Mouse (Mus musculus): ENCODE data around the gene Map3k15.

The Map3k15 gene

GRCm38 (mm10) chrX:160135719-160136118 lies 147.5 kb downstream of the Map3k15 start:
- no peak for DNase-seq (ENCODE audit: low spot score)

- no peak for DNase-seq (ENCODE audit: low spot score)
These were observed 147.9 kb downstream of the Map3k15 start for GRCm38 (mm10) chrX:160136153-160136552.

GRCm38 (mm10) chrX:160137177-160137860 lies 149.1 kb downstream of the Map3k15 start:
- no peak for DNase-seq (ENCODE audit: low spot score)

- peak; percentile 39 for DNase-seq (ENCODE audit: low spot score)
These were observed 149.9 kb downstream of the Map3k15 start, which contains the start of gene Pdha1 for GRCm38 (mm10) chrX:160137861-160138717. Gene Pdha1, minus strand, starts transcription at chrX:160138413.

- DNase-seq (ENCODE audit: low spot score), result no peak
These were observed 158.6 kb downstream of the Map3k15 start for GRCm38 (mm10) chrX:160146806-160147205.

- DNase-seq (ENCODE audit: low spot score), result no peak
These were observed 159.2 kb downstream of the Map3k15 start for GRCm38 (mm10) chrX:160147406-160147805.

- no peak for DNase-seq (ENCODE audit: low spot score)
These were observed 160.6 kb downstream of the Map3k15 start for GRCm38 (mm10) chrX:160148859-160149258.

- DNase-seq (ENCODE audit: low spot score), result no peak
These were observed 165.0 kb downstream of the Map3k15 start for GRCm38 (mm10) chrX:160153147-160153815.

GRCm38 (mm10) chrX:160164259-160164658 lies 176.0 kb downstream of the Map3k15 start:
- no peak for DNase-seq (ENCODE audit: low spot score)

- DNase-seq (ENCODE audit: low spot score), result no peak
These were observed 178.2 kb downstream of the Map3k15 start for GRCm38 (mm10) chrX:160166246-160166985.

- DNase-seq (ENCODE audit: low spot score), result peak; percentile 49
These were observed 181.9 kb downstream of the Map3k15 start for GRCm38 (mm10) chrX:160170150-160170549.
